Mouse (Mus musculus) mesoderm, embryonic 11.5 days (tissue): ENCODE data around the gene Muc5ac.
"Not testable (repeated sequence)": the region's sequence is repeated elsewhere in the genome, so short reads cannot be mapped to it uniquely, and the experiment has no call there.

Experiments
- DNase-seq: peaks from one replicate; pipeline ENCODE4 v3.0.0-alpha.2; 2012; ENCODE audit warnings: low read depth, low spot score

Gene Muc5ac

GRCm38 (mm10) chr7:141788677-141789452 is at the start of gene Muc5ac:
Gene Muc5ac (plus strand): TSS chr7:141788972.
- DNase-seq = no peak

DNA sequence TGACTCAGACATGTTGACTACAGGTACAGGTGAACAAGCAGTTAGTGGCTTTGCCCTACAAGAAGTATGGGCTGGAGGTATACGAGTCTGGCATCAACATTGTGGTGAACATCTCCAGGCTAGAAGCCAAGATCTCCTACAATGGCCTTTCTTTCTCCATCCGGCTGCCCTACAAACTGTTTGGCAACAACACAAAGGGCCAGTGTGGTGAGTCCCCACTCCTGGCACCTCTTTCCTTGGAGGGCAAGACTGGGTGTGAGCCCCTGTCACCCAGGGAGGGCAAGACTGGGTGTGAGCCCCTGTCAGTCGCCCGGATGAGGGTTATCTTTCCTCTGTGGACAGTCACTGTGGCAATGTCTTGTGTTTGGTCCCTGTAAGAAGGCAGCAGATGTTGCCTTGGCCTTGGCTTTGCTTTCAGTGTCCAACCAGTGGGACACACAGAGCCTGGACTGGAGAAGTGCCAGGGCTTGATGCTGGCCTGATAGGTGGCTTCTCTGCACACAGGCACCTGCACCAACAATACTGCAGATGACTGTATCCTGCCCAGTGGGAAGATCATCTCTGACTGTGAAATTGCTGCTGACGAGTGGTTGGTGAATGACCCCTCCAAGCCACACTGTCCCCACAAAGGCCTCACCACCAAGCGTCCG is 41.2 kb upstream of the Muc5ac start:
- DNase-seq = no peak

DNA sequence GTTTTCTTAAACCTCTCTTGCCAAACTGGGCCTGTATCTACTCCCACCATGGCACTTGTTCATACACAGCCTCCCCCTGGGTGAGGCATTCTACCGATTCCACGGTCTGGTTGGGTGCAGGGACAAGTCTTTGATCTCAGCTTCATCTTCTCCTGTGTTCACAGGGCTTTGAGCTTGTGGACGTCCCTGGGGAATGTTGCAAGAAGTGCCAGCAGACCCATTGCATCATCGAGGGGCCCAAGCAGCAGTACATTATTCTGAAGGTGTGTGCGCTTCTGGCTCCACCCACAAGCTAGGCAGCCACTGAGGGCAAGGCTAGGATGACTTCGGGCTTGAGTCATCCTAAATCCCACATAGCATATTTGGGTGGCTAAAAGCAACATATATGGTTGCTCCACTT is 36.3 kb upstream of the Muc5ac start:
- DNase-seq = no peak

GRCm38 (mm10) chr7:141755831-141756230 is 32.9 kb upstream of the Muc5ac start:
- peak; percentile 80 for DNase-seq

- no peak for DNase-seq
Observed at GRCm38 (mm10) chr7:141758291-141758690, 30.5 kb upstream of the Muc5ac start.

DNA sequence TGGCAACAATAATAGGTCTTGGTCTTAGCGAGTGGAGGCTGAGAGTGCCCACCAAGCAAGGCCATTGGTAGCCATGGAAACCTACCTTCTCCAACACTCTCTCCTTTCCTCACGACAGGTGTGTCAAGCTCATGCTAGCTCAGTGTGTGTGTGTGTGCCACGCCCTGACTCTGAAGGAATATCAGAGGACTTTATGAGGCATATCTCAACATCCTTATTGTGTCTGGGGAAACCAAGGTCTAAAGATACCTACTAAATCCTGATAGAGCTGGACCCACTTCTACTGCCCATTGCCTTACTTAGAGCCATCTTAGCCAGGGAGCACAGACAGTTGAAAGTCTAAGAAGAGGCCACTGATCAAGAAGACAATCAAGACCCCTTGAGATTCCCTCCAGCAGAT is 18.3 kb upstream of the Muc5ac start:
- no peak for DNase-seq

GRCm38 (mm10) chr7:141770988-141771387 is 17.8 kb upstream of the Muc5ac start:
- DNase-seq = no peak

DNA sequence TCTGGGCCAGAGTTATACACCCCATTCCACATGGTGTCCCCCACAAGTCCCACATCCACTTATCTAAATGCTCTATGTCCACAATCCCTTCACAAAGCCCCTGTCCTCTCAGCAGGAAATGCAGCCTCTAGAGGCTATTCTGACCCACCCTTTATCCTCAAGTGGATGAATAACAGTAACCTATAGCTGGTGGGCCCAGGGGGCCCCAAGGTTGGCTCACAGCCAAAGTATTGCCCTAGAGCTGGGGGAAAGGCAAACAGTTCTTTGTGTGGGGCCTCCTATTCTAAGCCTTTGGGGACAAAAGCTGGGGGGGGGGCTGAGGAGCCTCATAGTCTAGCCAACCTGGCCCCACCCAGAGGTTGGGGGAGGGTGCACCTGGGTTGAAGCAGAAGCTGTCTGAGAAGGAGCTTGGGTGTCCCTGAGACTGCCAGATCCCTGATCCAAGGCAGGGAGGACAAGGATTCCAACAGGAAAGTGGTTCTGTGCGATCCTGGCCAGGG is 16.7 kb upstream of the Muc5ac start:
- DNase-seq = no peak

GRCm38 (mm10) chr7:141774855-141775254 is 13.9 kb upstream of the Muc5ac start:
- DNase-seq = no peak

GRCm38 (mm10) chr7:141776199-141776598 is 12.6 kb upstream of the Muc5ac start:
- DNase-seq = no peak

- DNase-seq = no peak
Observed at GRCm38 (mm10) chr7:141794251-141794650, 5.5 kb downstream of the Muc5ac start.

DNA sequence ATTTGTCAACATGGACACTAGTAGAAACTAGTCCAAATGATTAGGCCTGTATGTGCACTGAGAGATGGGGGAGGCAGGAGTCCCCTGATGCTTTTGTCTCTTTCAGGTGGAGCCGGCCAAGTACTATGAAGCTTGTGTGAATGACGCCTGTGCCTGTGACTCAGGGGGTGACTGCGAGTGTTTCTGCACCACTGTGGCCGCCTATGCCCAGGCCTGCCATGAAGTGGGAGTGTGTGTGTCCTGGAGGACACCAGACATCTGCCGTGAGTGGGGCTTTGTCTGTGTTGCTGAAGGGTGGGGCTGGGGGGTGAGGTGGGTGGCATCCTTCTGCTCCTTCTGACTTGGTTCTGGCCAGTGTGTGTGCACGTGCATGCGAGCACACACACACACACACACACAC is 14.4 kb downstream of the Muc5ac start:
- no peak for DNase-seq

GRCm38 (mm10) chr7:141805384-141805783 is 16.6 kb downstream of the Muc5ac start:
- no peak for DNase-seq

- DNase-seq = not testable (repeated sequence)
Observed at GRCm38 (mm10) chr7:141807823-141808222, 19.1 kb downstream of the Muc5ac start.

DNA sequence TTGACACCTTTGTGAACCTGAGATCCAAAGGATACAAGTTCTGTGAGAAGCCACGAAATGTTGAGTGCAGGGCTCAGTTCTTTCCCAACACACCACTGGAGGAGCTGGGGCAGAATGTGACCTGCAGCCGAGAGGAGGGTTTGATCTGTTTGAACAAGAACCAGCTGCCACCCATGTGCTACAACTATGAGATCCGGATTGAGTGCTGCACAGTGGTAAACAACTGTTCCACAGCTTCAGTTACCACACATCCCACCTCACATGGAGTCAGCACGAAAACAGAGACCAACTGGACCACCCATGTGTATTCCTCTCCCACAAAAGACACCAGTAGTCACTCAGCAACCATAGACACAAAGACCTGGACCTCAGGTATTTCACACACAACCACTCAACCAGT is 21.2 kb downstream of the Muc5ac start:
- not testable (repeated sequence) for DNase-seq

DNA sequence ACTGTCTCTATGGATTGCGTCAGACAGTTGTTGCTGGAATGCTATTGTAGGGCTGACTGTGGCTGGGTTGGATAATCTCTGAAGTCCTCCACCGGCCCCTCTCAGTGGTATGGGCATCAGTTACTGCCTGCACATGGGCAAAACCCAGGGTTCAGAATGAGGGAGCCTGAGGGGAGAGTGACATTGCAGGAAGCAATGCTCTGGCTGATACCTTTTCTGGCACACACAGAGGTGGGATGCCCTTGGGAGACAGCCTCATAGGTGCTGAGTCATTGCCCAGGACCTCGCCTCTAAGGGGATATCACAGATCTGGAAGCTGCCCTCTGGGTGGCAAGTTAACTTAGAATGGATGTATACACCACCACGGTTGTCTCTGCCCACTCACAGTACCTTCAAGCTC is 24.5 kb downstream of the Muc5ac start:
- DNase-seq = no peak

GRCm38 (mm10) chr7:141815361-141815760 is 26.6 kb downstream of the Muc5ac start:
- no peak for DNase-seq

GRCm38 (mm10) chr7:141817355-141818075 is 28.7 kb downstream of the Muc5ac start:
- peak; percentile 66 for DNase-seq

- DNase-seq = no peak
Observed at GRCm38 (mm10) chr7:141818267-141818666, 29.5 kb downstream of the Muc5ac start.

DNA sequence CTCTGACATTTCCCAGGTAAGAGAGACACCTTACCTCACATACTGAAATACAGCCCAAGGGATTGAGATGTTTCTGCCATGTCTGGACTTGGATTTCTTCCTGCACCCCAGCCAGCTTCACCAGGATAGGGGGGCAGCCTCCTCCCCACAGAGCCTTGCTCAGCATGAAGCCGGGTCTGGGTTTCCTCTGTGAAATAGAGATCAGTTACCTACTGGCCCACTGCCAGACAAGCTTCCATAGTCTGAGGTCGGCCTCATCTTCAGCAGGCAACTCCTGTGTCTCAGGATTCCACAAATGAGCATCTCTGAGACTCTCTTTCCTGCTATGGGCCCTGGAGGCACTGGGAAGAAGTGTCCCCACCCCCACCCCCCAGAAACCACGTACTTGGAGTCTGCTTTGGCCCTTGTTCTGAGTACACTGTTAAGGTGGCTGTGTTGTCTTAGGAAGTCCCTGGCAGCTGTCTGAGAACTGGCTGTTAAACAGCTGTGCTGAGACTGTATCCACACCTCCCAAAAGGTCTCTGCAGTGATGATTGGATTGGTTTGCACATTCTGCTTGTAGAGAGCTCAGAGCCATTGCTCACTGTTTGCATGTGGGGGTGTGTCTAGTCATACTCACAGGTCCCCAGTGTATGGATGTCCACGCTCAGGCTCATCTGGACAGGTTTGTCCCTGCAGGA is 34.0 kb downstream of the Muc5ac start:
- DNase-seq = no peak

GRCm38 (mm10) chr7:141823699-141824098 is 34.9 kb downstream of the Muc5ac start:
- no peak for DNase-seq

DNA sequence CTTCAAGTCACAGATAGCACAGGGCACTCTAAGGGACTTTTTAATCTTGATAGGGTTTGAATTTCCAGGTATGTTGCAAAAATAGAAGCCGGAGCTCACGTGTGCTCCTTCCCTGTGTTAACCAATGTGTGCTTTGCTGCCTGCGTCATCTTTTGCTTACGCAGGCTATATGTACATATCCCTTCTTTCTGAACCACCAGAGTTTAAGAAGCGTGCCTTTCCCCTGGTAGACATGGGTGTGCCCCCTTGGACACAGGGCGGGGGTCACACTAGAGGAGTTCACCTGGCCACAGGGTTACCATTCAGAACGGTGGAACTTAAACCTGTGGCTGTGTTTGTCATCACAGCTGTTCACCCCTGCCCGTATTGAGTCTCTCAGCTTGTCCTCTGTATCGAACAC is 35.6 kb downstream of the Muc5ac start:
- no peak for DNase-seq
